Mouse (Mus musculus) adrenal gland, postnatal 36 days (tissue): Measurements from ENCODE around the gene Trappc11. TPM values are rescaled to one million over a fixed set of nuclear protein-coding genes. Genes with fewer than 3 reads are reported as not detected.

Experiments
- DNase-seq, 2 experiments: peaks; one replicate each; pipeline ENCODE4 v3.0.0; 2021; ENCODE audit warnings: mixed read lengths in 1 of 2
- long read RNA-seq, 2 experiments: library from polyadenylated mRNA; stranded (forward); transcript quantifications; one replicate each; pipeline ENCODE4 v2.0.0; 2021; ENCODE audit warnings: borderline sequencing depth in 2 of 2
- total RNA-seq, 2 experiments: library from RNA; stranded (reverse); gene quantifications; 2 replicates each; pipeline ENCODE4 v1.2.3; 2021

The Trappc11 gene
- total RNA-seq = 10 to 100 TPM; 35.5 to 41.4 TPM
- long read RNA-seq, experiment 1, full-length matches to known transcripts = 8 of 13 reads
- long read RNA-seq, experiment 1, partial matches to known transcripts = 5 of 13 reads
- long read RNA-seq, experiment 1, other reads (novel, unspliced or antisense) = 0 of 13 reads
- long read RNA-seq, experiment 2, full-length matches to known transcripts = 2 of 6 reads
- long read RNA-seq, experiment 2, partial matches to known transcripts = 2 of 6 reads
- long read RNA-seq, experiment 2, other reads (novel, unspliced or antisense) = 2 of 6 reads

DNA sequence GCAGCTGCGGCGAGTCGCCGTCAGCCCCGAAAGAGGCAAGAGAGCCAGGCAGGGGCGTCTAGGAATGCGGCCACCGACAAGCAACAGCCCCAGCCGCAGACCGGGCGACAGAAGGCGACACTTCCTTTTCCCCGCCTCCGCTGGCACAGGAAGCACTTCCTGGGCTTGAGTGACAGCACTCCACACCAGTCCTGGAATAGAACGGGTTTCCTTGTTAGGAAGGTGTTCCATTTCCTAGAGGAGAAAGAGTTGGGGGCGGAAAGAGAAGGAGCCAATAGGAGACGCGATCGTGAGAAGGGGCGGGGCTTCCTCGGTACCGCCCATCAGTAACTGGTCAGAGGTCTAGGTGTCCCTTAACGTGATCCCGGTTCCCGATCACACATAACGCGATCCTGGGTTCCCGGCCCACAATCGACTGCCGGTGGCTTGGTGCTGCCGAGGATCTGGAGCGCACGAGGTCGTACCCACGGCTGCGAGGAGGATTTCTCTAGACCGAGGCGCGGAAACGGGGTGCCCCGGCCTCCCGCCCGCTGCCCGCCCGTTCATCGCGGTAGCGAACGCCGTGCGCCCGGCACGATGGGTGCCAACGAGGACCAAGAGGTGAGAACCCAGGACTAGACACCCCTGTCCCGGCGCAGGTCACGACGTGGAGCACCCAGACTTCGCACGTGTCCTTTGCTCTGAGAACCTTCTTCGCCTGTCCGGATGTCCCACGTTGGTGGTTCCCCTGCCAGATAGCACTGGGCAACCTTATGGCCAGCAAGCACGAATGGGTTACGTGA is at the start of gene Trappc11, which contains the start of gene Rwdd4a:
Trappc11 (minus strand) TSS at position 127 of the 782 bp plus-strand sequence.
Rwdd4a (plus strand) TSS at position 321 of the 782 bp plus-strand sequence.
- peak; percentile 96 for DNase-seq

- DNase-seq = no peak
These were observed 48.2 kb upstream of the Trappc11 start for GRCm38 (mm10) chr8:47581454-47581853.

DNA sequence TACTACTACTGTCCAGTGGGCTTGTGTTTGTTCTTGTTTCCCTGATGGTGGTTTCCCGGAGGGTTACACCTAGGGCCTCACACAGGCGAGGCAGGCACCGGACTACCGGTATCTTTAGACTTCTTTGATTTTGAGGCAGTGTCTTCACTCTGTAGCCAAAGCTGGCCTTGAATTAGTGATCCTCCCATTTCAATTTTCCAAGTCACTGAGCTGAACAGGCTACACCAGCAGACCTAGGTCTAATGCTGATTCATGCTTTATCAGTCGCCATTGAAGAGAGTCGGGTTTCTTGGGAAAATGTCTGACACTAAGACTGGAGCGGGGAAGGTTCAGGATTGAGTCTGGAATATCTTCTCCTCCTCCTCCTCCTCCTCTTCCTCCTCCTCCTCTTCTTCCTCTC is 40.2 kb upstream of the Trappc11 start:
- no peak for DNase-seq

GRCm38 (mm10) chr8:47570161-47570560 is 36.9 kb upstream of the Trappc11 start:
- no peak for DNase-seq

GRCm38 (mm10) chr8:47568098-47568497 is 34.8 kb upstream of the Trappc11 start:
- DNase-seq = no peak

DNA sequence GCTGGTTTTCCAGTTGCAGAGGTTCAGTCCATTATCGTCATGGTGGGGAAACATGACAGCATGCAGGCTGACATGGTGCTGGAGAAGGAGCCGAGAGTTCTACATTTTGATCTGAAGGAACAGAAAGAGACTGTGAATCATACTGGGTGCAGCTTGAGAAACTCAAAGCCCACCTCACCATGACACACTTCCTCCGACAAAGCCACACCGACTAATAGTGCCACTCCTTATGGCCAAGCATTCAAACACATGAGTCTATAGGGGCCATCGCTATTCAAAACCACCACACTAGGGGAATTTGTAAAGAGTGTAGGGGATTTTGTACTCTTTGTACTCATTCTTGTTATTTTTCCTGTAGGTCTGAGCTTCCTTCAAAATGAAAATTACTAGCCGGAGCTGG is 33.3 kb upstream of the Trappc11 start:
- DNase-seq = no peak

DNA sequence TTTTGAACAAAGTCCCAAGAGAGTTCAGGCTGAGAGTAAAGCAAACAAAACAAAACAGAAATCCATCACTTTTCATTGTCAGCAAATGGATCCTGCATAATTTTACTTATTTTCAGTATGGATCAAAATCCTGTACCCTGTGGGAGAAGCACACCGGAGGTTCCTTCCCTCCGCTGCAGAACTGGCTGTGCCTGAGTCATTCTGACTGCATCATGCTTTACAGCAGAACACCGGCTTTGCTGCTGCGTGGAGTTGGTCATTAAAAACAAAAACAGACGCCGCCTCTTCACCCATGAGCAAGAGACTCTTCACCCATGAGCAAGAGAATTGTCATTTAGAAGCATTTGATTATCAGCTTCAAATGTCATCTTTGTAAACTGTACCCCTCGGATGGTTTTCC is 27.5 kb upstream of the Trappc11 start:
- DNase-seq = no peak

DNA sequence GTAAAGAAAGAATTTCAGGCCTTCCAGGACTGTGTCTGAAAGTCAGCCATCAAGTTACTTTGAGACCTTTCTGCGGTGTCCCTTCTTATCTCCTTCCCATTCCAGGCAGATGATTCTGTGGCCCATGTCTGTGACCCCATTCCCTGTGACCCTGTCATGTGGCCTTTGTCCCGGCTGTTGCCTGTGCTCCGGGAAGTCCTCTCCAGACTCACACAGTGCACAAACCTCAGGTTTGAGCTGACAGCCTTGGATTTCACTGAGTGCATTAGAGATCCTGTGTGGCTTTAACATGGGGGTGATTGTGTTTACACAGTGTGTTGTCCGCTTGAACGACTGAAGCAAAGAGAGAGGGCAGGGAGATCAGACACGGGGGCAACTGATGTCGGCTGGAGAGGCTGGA is 25.0 kb upstream of the Trappc11 start:
- no peak for DNase-seq

- DNase-seq = no peak
These were observed 23.2 kb upstream of the Trappc11 start for GRCm38 (mm10) chr8:47556446-47556845.

GRCm38 (mm10) chr8:47553613-47554012 is 20.3 kb upstream of the Trappc11 start:
- DNase-seq = peak; percentile 23 to 47

- no peak for DNase-seq
These were observed 13.8 kb upstream of the Trappc11 start for GRCm38 (mm10) chr8:47547102-47547501.

- DNase-seq = no peak
These were observed 10.8 kb upstream of the Trappc11 start for GRCm38 (mm10) chr8:47544094-47544493.

DNA sequence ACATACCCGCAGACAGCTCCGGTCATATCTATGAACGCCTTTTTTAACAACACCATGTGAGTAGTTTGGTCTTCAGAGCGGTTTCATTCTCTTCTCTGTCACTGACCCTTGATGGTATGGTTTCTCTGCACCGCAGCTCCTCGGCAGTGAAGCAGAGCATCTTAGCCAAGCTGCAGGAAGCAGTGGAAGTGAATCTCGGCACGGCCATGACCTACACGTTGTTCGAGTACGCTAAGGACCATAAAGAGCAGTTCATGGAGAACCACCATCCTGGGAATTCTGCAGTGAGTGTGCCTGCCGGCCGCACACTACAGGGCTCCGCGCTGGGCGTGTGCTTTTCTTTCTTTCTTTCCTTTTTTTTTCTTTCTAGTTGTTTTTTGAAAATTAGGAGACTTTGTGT is 9.5 kb upstream of the Trappc11 start:
- no peak for DNase-seq

GRCm38 (mm10) chr8:47538323-47538722 is 5.1 kb upstream of the Trappc11 start:
- DNase-seq = no peak

DNA sequence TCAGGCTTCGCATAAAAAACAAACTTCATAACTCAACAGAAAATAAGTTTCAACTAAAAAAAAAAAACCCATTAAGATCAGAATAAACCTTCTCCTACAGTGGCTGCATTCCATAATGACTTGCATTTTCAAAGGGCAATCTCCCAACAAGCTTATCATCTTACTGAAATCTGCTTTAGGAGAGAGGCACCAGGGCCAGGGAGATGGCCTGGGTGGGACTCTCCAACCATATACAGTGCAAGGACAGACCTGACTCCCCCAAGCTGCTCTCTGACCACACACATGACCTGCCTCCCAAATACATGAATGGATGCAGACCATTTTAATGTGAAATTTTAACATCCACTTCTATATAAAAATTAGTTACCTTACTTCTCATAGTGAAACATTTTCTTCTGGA is 5.2 kb downstream of the Trappc11 start:
- no peak for DNase-seq

- no peak for DNase-seq
These were observed 19.7 kb downstream of the Trappc11 start for GRCm38 (mm10) chr8:47513601-47514000.

DNA sequence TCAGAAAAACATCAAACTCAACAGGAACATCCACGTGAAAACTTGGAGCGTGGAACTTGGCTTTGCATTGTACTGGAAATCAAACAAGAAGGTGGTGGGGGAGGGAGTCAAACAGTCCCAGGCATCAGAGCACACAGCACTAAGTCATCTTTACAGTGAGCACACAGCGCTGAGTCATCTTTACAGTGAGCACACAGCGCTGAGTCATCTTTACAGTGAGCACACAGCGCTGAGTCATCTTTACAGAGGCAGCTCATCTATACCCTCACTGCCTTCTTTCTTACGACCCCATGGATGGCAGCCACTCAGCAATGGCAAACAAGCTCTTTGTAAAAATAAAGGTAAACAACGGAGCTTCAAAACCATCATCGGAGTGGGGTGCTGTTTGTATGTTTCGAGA is 22.3 kb downstream of the Trappc11 start:
- no peak for DNase-seq

- DNase-seq = no peak
These were observed 27.8 kb downstream of the Trappc11 start for GRCm38 (mm10) chr8:47505431-47505830.

- no peak for DNase-seq
These were observed 30.7 kb downstream of the Trappc11 start for GRCm38 (mm10) chr8:47502546-47502945.

GRCm38 (mm10) chr8:47501994-47502393 is 31.3 kb downstream of the Trappc11 start:
- no peak for DNase-seq

DNA sequence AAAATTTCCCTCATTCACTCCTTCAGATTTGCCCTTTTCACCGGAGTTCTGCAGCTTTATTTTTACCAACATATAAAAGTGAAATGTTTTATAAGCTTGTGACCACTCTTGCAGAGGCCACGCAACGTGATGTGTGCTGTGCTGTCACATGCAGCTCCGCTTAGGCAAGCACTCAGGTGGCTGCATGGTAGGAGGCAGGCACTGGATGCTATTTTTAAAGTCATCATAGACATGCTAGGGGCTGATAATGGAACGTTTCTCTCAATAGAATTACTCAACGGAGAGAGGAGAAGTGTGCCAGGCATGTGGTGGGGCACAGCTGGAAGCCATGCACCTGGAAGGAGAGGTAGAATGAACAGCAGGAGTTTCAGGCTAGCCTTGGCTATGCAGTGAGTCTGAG is 37.8 kb downstream of the Trappc11 start:
- no peak for DNase-seq

DNA sequence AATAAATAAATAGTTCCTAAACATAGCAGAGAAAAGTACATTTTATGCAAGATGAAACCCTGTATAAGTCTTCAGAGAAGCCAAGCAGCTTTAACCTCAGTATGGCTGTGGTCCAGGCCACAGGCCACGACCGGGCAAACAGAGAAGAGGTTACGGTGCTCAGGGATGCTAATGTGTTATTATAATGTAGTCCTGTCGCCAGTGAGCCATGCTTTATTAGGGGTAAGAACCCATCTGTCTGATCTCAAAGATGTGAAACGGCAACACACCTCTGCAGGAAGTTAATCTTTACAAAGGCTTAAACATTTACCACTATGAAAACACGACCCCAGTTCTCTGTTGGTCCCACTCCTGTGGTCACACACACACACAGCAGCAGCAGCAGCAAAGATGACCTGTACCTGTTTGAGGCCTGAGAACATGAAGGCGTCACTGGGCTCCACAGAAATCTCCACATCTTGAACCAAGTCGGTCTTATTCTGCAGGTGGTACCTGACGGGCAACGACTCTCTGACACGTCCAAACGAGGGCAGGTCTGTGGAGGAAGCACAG is 38.6 kb downstream of the Trappc11 start:
- no peak for DNase-seq

DNA sequence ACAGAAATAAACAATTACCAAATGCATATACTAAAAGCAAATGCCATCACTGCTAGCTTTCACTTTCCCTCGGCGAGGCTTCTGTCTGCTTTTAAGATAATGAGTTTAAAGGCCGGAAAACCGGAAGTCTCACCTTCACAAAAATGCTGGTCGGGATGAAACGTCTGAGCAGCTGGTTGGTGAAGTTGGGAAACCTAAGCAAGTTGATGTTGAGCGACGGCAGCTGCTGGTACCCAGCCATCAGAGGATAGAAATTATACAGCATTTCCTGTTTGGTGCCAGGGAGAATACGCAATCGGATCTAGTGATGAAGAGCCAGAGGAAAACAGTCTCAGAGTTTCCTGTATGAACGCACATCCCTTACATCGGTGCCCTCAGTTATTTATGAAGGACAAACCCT is 40.2 kb downstream of the Trappc11 start:
- DNase-seq = no peak
